Mouse (Mus musculus) ES-E14 (cell line): ENCODE data around the gene Myl6b. TPM values are rescaled to one million over a fixed set of nuclear protein-coding genes. Genes with fewer than 3 reads are reported as not detected.

Experiments used
- DNase-seq: peaks from one replicate; pipeline ENCODE4 v3.0.0-alpha.2; 2013; ENCODE audit warnings: low read depth, low spot score
- H3K27ac ChIP-seq: 2 replicates; pipeline ENCODE4 v1.5.1; 2012; ENCODE audit warnings: low read depth, mild to moderate bottlenecking, low read length, moderate library complexity, mixed read lengths; ENCODE audit not compliant: poor library complexity, insufficient read depth, severe bottlenecking
- H3K36me3 ChIP-seq: 2 replicates; pipeline ENCODE4 v1.6.1; 2012; ENCODE audit warnings: mild to moderate bottlenecking, low read length, moderate library complexity, mixed read lengths; ENCODE audit not compliant: control insufficient read depth, poor library complexity, insufficient read depth, severe bottlenecking
- H3K4me1 ChIP-seq, 2 experiments: fragments of 150-350 bp in 1 of 2; sonication (generic) in 1 of 2; 2 replicates each; pipeline ENCODE4 v1.6.1; 2012; ENCODE audit warnings: low read length in 2 of 2, mild to moderate bottlenecking in 1 of 2, mixed read lengths in 1 of 2; ENCODE audit not compliant: control insufficient read depth in 2 of 2, insufficient read depth in 2 of 2, poor library complexity in 1 of 2
- H3K4me3 ChIP-seq, 2 experiments: fragments of 150-350 bp in 1 of 2; sonication (generic) in 1 of 2; 2 replicates each; pipeline ENCODE4 v1.5.1; 2012; ENCODE audit warnings: low read length in 2 of 2, low read depth in 1 of 2, mild to moderate bottlenecking in 1 of 2, mixed read lengths in 1 of 2; ENCODE audit not compliant: insufficient read depth in 1 of 2, poor library complexity in 1 of 2, severe bottlenecking in 1 of 2
- H3K9ac ChIP-seq: 2 replicates; pipeline ENCODE4 v1.6.1; 2012; ENCODE audit warnings: low read depth, mild to moderate bottlenecking, low read length, mixed read lengths; ENCODE audit not compliant: poor library complexity, insufficient read depth, severe bottlenecking
- H3K9me3 ChIP-seq: fragments of 150-350 bp; sonication (generic); 2 replicates; pipeline ENCODE4 v1.6.1; 2012; ENCODE audit warnings: low read depth, mild to moderate bottlenecking, low read length; ENCODE audit not compliant: control insufficient read depth, insufficient read depth
- CHD2 ChIP-seq: IDR thresholded peaks from 2 replicates; pipeline ENCODE4 v1.6.1; 2014; ENCODE audit warnings: mild to moderate bottlenecking, low read depth, low read length, inconsistent platforms
- HCFC1 ChIP-seq: IDR thresholded peaks from 2 replicates; pipeline ENCODE4 v1.6.1; 2012; ENCODE audit warnings: low read length, inconsistent platforms, borderline replicate concordance; ENCODE audit not compliant: insufficient read depth
- MAFK ChIP-seq: IDR thresholded peaks from 2 replicates; pipeline ENCODE4 v1.6.1; 2014; ENCODE audit warnings: mild to moderate bottlenecking, low read depth, low read length, inconsistent platforms; ENCODE audit not compliant: insufficient read depth
- ZC3H11A ChIP-seq: IDR thresholded peaks from 2 replicates; pipeline ENCODE4 v1.6.1; 2012; ENCODE audit warnings: low read depth, mild to moderate bottlenecking, inconsistent platforms, low read length, borderline replicate concordance
- ZNF384 ChIP-seq: IDR thresholded peaks from 2 replicates; pipeline ENCODE4 v1.6.1; 2012; ENCODE audit warnings: low read depth, low read length, inconsistent platforms
- in situ Hi-C, 2 experiments: fragments of 600-800 bp; cut with MboI; formaldehyde crosslinking; loops; one replicate each; pipeline ENCODE4 v1.15.1; 2025; ENCODE audit warnings: low sequenced_read_pairs in 2 of 2, inconsistent platforms in 1 of 2; ENCODE audit not compliant: unreplicated experiment in 2 of 2
- total RNA-seq: library from RNA; depleted of rRNA; stranded (reverse); fragments of 300-350 nt; gene quantifications from 2 replicates; pipeline ENCODE4 v1.2.3, GENCODE M21; 2012; rRNA removed

Gene Myl6b
- total RNA-seq, 1 experiment = 3.7 TPM

GRCm38 (mm10) chr10:128444354-128444753, 54.1 kb downstream of the Myl6b start:
- H3K4me1 ChIP-seq = peaks cover 0 to 3% of the 10 kb centered on the region in 2 experiments; a peak in 2 of 4 replicates
- H3K36me3 ChIP-seq = peaks cover 11% of the 10 kb centered on the region
- no peaks in the 10 kb centered on the region for H3K9me3 ChIP-seq
- no peak overlapping the region for H3K27ac ChIP-seq
- no peak for DNase-seq
- no peak overlapping the region for H3K4me3 ChIP-seq
- no peak overlapping the region for H3K9ac ChIP-seq
- in situ Hi-C loops = no loop called here
- TF ChIP-seq ZNF384 = no peak
- no peak for TF ChIP-seq MAFK
- TF ChIP-seq HCFC1 = no peak
- TF ChIP-seq ZC3H11A = no peak
- TF ChIP-seq CHD2 = no peak

Other genes with a start within 250 kb of the Myl6b start
- 0.31 and 0.69 TPM in 2 replicates for gene Apon, start 244.6 kb downstream of the Myl6b start, total RNA-seq
- 1.4 and 2.1 TPM in 2 replicates for gene Apof, start 230.0 kb downstream of the Myl6b start, total RNA-seq
- gene Stat2, start 228.1 kb downstream of the Myl6b start, total RNA-seq = 10.6 and 22.7 TPM in 2 replicates
- gene Il23a, start 199.9 kb downstream of the Myl6b start, total RNA-seq = 4.1 and 6.1 TPM in 2 replicates
- 21.9 and 25.4 TPM in 2 replicates for gene Pan2, start 195.3 kb downstream of the Myl6b start, total RNA-seq
- gene Cnpy2, start 176.2 kb downstream of the Myl6b start, total RNA-seq = 218 and 257 TPM in 2 replicates
- gene Cs, start 161.0 kb downstream of the Myl6b start, total RNA-seq = 107 and 143 TPM in 2 replicates
- 8.2 and 10.1 TPM in 2 replicates for gene Coq10a, start 129.7 kb downstream of the Myl6b start, total RNA-seq
- gene Ankrd52, start 121.6 kb downstream of the Myl6b start, total RNA-seq = 11.1 and 11.4 TPM in 2 replicates
- gene Slc39a5, start 97.5 kb downstream of the Myl6b start, total RNA-seq = 0.36 and 0.53 TPM in 2 replicates
- 25.3 and 28.2 TPM in 2 replicates for gene Nabp2, start 87.2 kb downstream of the Myl6b start, total RNA-seq
- 39.6 and 41.3 TPM in 2 replicates for gene Rnf41, start 87.0 kb downstream of the Myl6b start, total RNA-seq
- 18.9 and 22.8 TPM in 2 replicates for gene Smarcc2, start 39.4 kb downstream of the Myl6b start, total RNA-seq
- 894 and 1,090 TPM in 2 replicates for gene Myl6, start 4.5 kb downstream of the Myl6b start, total RNA-seq
- 62.7 and 135 TPM in 2 replicates for gene Esyt1, start 27.2 kb upstream of the Myl6b start, total RNA-seq
- 18.8 and 19.5 TPM in 2 replicates for gene Zc3h10, start 49.1 kb upstream of the Myl6b start, total RNA-seq
- 5,552 and 6,346 TPM in 2 replicates for gene Rpl41, start 50.6 kb upstream of the Myl6b start, total RNA-seq
- 127 and 170 TPM in 2 replicates for gene Pa2g4, start 67.3 kb upstream of the Myl6b start, total RNA-seq
- gene Erbb3, start 91.0 kb upstream of the Myl6b start, total RNA-seq = 24.9 and 30.3 TPM in 2 replicates
- gene Rps26, start 128.1 kb upstream of the Myl6b start, total RNA-seq = 1,660 and 1,982 TPM in 2 replicates
- gene Ikzf4, start 147.3 kb upstream of the Myl6b start, total RNA-seq = 1.4 and 1.9 TPM in 2 replicates
- 7.0 and 7.4 TPM in 2 replicates for gene Suox, start 175.4 kb upstream of the Myl6b start, total RNA-seq
- 23.2 and 32.8 TPM in 2 replicates for gene Rab5b, start 197.6 kb upstream of the Myl6b start, total RNA-seq
- gene Pmel, start 205.5 kb upstream of the Myl6b start, total RNA-seq = 11.4 and 44.2 TPM in 2 replicates
- 40.7 and 43.5 TPM in 2 replicates for gene Cdk2, start 206.3 kb upstream of the Myl6b start, total RNA-seq
- gene Dgka, start 246.2 kb upstream of the Myl6b start, total RNA-seq = 11.9 and 19.3 TPM in 2 replicates
- 71.7 and 78.6 TPM in 2 replicates for gene Pym1, start 249.2 kb upstream of the Myl6b start, total RNA-seq